Mouse (Mus musculus) c-Kit-positive CD71-positive TER-119-negative erythroid progenitor cells, embryonic 14.5 days (primary cell): Measurements from ENCODE around the gene Ttc4.

Source experiments
- DNase-seq: peaks from one replicate; pipeline ENCODE4 v3.0.0-alpha.2; 2013; ENCODE audit warnings: low read depth

Ttc4 gene

GRCm38 (mm10) chr4:106650833-106651527, 27.8 kb downstream of the Ttc4 start, which contains the start of gene Pars2:
TSS of gene Pars2 (plus strand) at chr4:106651069.
- DNase-seq: peak; percentile 93

GRCm38 (mm10) chr4:106647137-106647536, 31.6 kb downstream of the Ttc4 start:
- DNase-seq: no peak

GRCm38 (mm10) chr4:106645797-106646196, 32.9 kb downstream of the Ttc4 start:
- no peak for DNase-seq

- DNase-seq: no peak
These were observed 34.5 kb downstream of the Ttc4 start for GRCm38 (mm10) chr4:106644218-106644610.

- no peak for DNase-seq
These were observed 35.1 kb downstream of the Ttc4 start for GRCm38 (mm10) chr4:106643483-106644217.

- no peak for DNase-seq
These were observed 44.7 kb downstream of the Ttc4 start for GRCm38 (mm10) chr4:106634086-106634479.

GRCm38 (mm10) chr4:106633281-106634085, 45.3 kb downstream of the Ttc4 start:
- no peak for DNase-seq

GRCm38 (mm10) chr4:106632313-106632712, 46.4 kb downstream of the Ttc4 start:
- no peak for DNase-seq

GRCm38 (mm10) chr4:106630333-106631220, 48.2 kb downstream of the Ttc4 start:
- peak; percentile 41 for DNase-seq

- DNase-seq: no peak
These were observed 49.4 kb downstream of the Ttc4 start for GRCm38 (mm10) chr4:106629374-106629773.

- no peak for DNase-seq
These were observed 49.9 kb downstream of the Ttc4 start for GRCm38 (mm10) chr4:106628650-106629360.

- no peak for DNase-seq
These were observed 50.9 kb downstream of the Ttc4 start for GRCm38 (mm10) chr4:106627809-106628208.

GRCm38 (mm10) chr4:106624271-106624670, 54.5 kb downstream of the Ttc4 start:
- no peak for DNase-seq

GRCm38 (mm10) chr4:106622712-106623111, 56.0 kb downstream of the Ttc4 start:
- no peak for DNase-seq

- DNase-seq: no peak
These were observed 56.7 kb downstream of the Ttc4 start, which contains the start of gene Ttc22 for GRCm38 (mm10) chr4:106622030-106622493. TSS of gene Ttc22 (plus strand) at chr4:106622432.

GRCm38 (mm10) chr4:106621428-106621827, 57.3 kb downstream of the Ttc4 start:
- DNase-seq: no peak

GRCm38 (mm10) chr4:106618898-106619297, 59.8 kb downstream of the Ttc4 start:
- DNase-seq: no peak

- no peak for DNase-seq
These were observed 61.7 kb downstream of the Ttc4 start, which contains the start of gene Lexm for GRCm38 (mm10) chr4:106617056-106617455. TSS of gene Lexm (minus strand) at chr4:106617241.

- DNase-seq: no peak
These were observed 63.1 kb downstream of the Ttc4 start for GRCm38 (mm10) chr4:106615637-106616036.

- no peak for DNase-seq
These were observed 63.9 kb downstream of the Ttc4 start for GRCm38 (mm10) chr4:106614881-106615280.
